ENCODE assay signal across 8 mouse cellular contexts in genomic region chrX:101641161-101641530, GRCm38 (mm10). TPM values are rescaled to one million over a fixed set of nuclear protein-coding genes. Genes with fewer than 3 reads are reported as not detected.
A peak's percentile ranks its signal among the peaks of the same experiment; 100 is the strongest.
DNase-seq lines count a peak whose midpoint lies in the region; ATAC-seq and TF ChIP-seq lines count a peak whose summit lies in the region.

No protein-coding gene starts in this region.

- no peak for TF ChIP-seq POLR2A in bone marrow macrophage, adult 2 months (IDR thresholded peaks at IDR 0.05; ENCODE audit: borderline replicate concordance, low read depth, low read length)

- no peak for TF ChIP-seq CTCF in bone marrow macrophage, adult 2 months (IDR thresholded peaks at IDR 0.05; ENCODE audit: low read depth, low read length)

- no peak for DNase-seq in kidney, postnatal 25 days
- DNase-seq in frontal cortex, postnatal 14 days (ENCODE audit: low spot score in 2 of 2), result no peak
- DNase-seq in right cerebral cortex, adult 18-20 months, result no peak
- no peak for DNase-seq in cerebellum, postnatal 25 days

- peak overlapping the region; percentile 62 for H3K4me2 ChIP-seq in kidney, embryonic 16.5 days (replicated peaks; ENCODE audit: low read depth, low read length)
- H3K4me2 ChIP-seq in hindbrain, embryonic 15.5 days, result peak overlapping the region; percentile 61
- H3K4me2 ChIP-seq in midbrain, embryonic 15.5 days, result peak overlapping the region; percentile 54

- no peak for ATAC-seq in kidney, embryonic 16.5 days (ENCODE audit: low FRiP score, low TSS enrichment)
- no peak for ATAC-seq in hindbrain, embryonic 15.5 days (ENCODE audit: low FRiP score, low read depth)
- ATAC-seq in midbrain, embryonic 15.5 days (replicated peaks), result no peak

- H3K36me3 ChIP-seq in kidney, embryonic 16.5 days (ENCODE audit: insufficient read depth, low read length), result peaks cover 7% of the 10 kb centered on the region; the same call in 1 of the 2 replicates
- H3K36me3 ChIP-seq in hindbrain, embryonic 15.5 days, result no peaks in the 10 kb centered on the region
- H3K36me3 ChIP-seq in midbrain, embryonic 15.5 days (replicated peaks), result no peaks in the 10 kb centered on the region

- peak overlapping the region; percentile 91 for H3K9ac ChIP-seq in kidney, embryonic 16.5 days (replicated peaks; ENCODE audit: low read length)
- peak overlapping the region; percentile 59 for H3K9ac ChIP-seq in hindbrain, embryonic 15.5 days
- H3K9ac ChIP-seq in midbrain, embryonic 15.5 days, result peak overlapping the region; percentile 76; the same call in 1 of the 2 replicates

- H3K4me1 ChIP-seq in kidney, embryonic 16.5 days (ENCODE audit: insufficient read depth, low read length), result 0 out of 2 replicates have a peak, but pooled peaks cover 4% of the 10 kb centered on the region
- H3K4me1 ChIP-seq in bone marrow macrophage, adult 2 months (ENCODE audit: control insufficient read depth, insufficient read depth, low read length), result peaks cover 6% of the 10 kb centered on the region
- H3K4me1 ChIP-seq in hindbrain, embryonic 15.5 days (replicated peaks), result peaks cover 8% of the 10 kb centered on the region
- H3K4me1 ChIP-seq in midbrain, embryonic 15.5 days, result peaks cover 9% of the 10 kb centered on the region

- 18% methylated on average over 6 of the region's 6 CpGs for WGBS in kidney, embryonic 16.5 days
- WGBS in hindbrain, embryonic 15.5 days, result 12% methylated on average over 6 of the region's 6 CpGs
- WGBS in midbrain, embryonic 15.5 days, result 19% methylated on average over 6 of the region's 6 CpGs

- peaks cover 27% of the 10 kb centered on the region; the same call in 1 of the 2 replicates for H3K27me3 ChIP-seq in kidney, embryonic 16.5 days (ENCODE audit: insufficient read depth, low read length)
- no peaks in the 10 kb centered on the region for H3K27me3 ChIP-seq in hindbrain, embryonic 15.5 days
- H3K27me3 ChIP-seq in midbrain, embryonic 15.5 days (replicated peaks), result peaks cover 6% of the 10 kb centered on the region; the same call in 1 of the 2 replicates

- peak overlapping the region; percentile 85; the same call in 1 of the 2 replicates for H3K27ac ChIP-seq in kidney, embryonic 16.5 days (ENCODE audit: low read length)
- H3K27ac ChIP-seq in bone marrow macrophage, adult 2 months (ENCODE audit: insufficient read depth, low read depth, low read length), result peak overlapping the region; percentile 63
- peak overlapping the region; percentile 89 for H3K27ac ChIP-seq in hindbrain, embryonic 15.5 days (replicated peaks)
- H3K27ac ChIP-seq in midbrain, embryonic 15.5 days, result peak overlapping the region; percentile 88

- peak overlapping the region; percentile 79 for H3K4me3 ChIP-seq in kidney, embryonic 16.5 days (ENCODE audit: low read length)
- H3K4me3 ChIP-seq in bone marrow macrophage, adult 2 months (ENCODE audit: insufficient read depth, low read length), result peak overlapping the region; percentile 78
- H3K4me3 ChIP-seq in hindbrain, embryonic 15.5 days, result peak overlapping the region; percentile 57
- peak overlapping the region; percentile 69 for H3K4me3 ChIP-seq in midbrain, embryonic 15.5 days

- H3K9me3 ChIP-seq in kidney, embryonic 16.5 days (ENCODE audit: low read length), result no peaks in the 10 kb centered on the region
- no peaks in the 10 kb centered on the region for H3K9me3 ChIP-seq in hindbrain, embryonic 15.5 days
- H3K9me3 ChIP-seq in midbrain, embryonic 15.5 days, result no peaks in the 10 kb centered on the region

RNA-seq across cellular contexts. Expression of gene Ogt, which starts 1.3 kb away (rescaled TPM):
- 159 and 180 TPM in 2 replicates for polyA plus RNA-seq in kidney, embryonic 16.5 days (2015; fragmentation: Nextera tagmentation; extraction: Ambion mirVana)
- polyA plus RNA-seq in bone marrow macrophage, adult 2 months (2012; ENCODE audit: insufficient read depth, insufficient read length, missing spikeins), result 238 and 268 TPM in 2 replicates
- polyA plus RNA-seq in hindbrain, embryonic 15.5 days (2015; fragmentation: Nextera tagmentation; extraction: Ambion mirVana), result 181 TPM in 2 replicates
- 203 and 222 TPM in 2 replicates for polyA plus RNA-seq in midbrain, embryonic 15.5 days (2015; fragmentation: Nextera tagmentation; extraction: Ambion mirVana)
